Mouse (Mus musculus) myocyte (in vitro differentiated cells): ENCODE data around the gene Tex9. TPM values are rescaled to one million over a fixed set of nuclear protein-coding genes. Genes with fewer than 3 reads are reported as not detected.
"Not testable (repeated sequence)": the region's sequence is repeated elsewhere in the genome, so short reads cannot be mapped to it uniquely, and the experiment has no call there.

Experiments
- H3K27me3 ChIP-seq: one replicate; pipeline ENCODE4 v1.6.1; 2011; ENCODE audit not compliant: control insufficient read depth, insufficient read depth, insufficient read length
- H3K36me3 ChIP-seq: one replicate; pipeline ENCODE4 v1.6.1; 2011; ENCODE audit not compliant: control insufficient read depth, insufficient read depth
- H3K4me2 ChIP-seq: one replicate; pipeline ENCODE4 v1.6.1; 2011; ENCODE audit warnings: low read depth, control low read depth
- H3K4me3 ChIP-seq: one replicate; pipeline ENCODE4 v1.5.1; 2011; ENCODE audit warnings: mild to moderate bottlenecking, control low read depth, moderate library complexity
- H3K79me2 ChIP-seq: one replicate; pipeline ENCODE4 v1.6.1; 2011; ENCODE audit not compliant: control insufficient read depth, insufficient read depth
- H3ac ChIP-seq: one replicate; pipeline ENCODE4 v1.6.1; 2011; ENCODE audit not compliant: control insufficient read depth, insufficient read length
- CEBPB ChIP-seq: IDR thresholded peaks from 2 replicates; pipeline ENCODE4 v1.6.1; 2011; ENCODE audit warnings: mild to moderate bottlenecking, moderate library complexity; ENCODE audit not compliant: poor library complexity, insufficient read depth, severe bottlenecking
- E2F4 ChIP-seq: IDR thresholded peaks from one replicate; pipeline ENCODE4 v1.6.1; 2011; ENCODE audit warnings: mild to moderate bottlenecking, control low read depth, moderate library complexity; ENCODE audit not compliant: insufficient read depth
- MAX ChIP-seq: IDR thresholded peaks from one replicate; pipeline ENCODE4 v1.6.1; 2011; ENCODE audit warnings: low read depth, mild to moderate bottlenecking, control low read depth
- MYOD1 ChIP-seq, 3 experiments: IDR thresholded peaks; one replicate each; pipeline ENCODE4 v1.6.1; 2011; ENCODE audit warnings: control low read depth in 2 of 3, low read depth in 2 of 3, mild to moderate bottlenecking in 2 of 3, moderate library complexity in 1 of 3; ENCODE audit not compliant: insufficient read length in 2 of 3, control insufficient read depth in 1 of 3
- MYOG ChIP-seq, 3 experiments: IDR thresholded peaks; one replicate each; pipeline ENCODE4 v1.6.1; 2011; ENCODE audit warnings: control low read depth in 2 of 3, low read depth in 2 of 3, mild to moderate bottlenecking in 2 of 3; ENCODE audit not compliant: insufficient read length in 2 of 3, control insufficient read depth in 1 of 3, insufficient read depth in 1 of 3
- POLR2A ChIP-seq: IDR thresholded peaks from one replicate; pipeline ENCODE4 v1.6.1; 2011; ENCODE audit warnings: low read depth, mild to moderate bottlenecking, control low read depth, moderate library complexity; ENCODE audit not compliant: insufficient read length
- POLR2AphosphoS2 ChIP-seq: IDR thresholded peaks from one replicate; pipeline ENCODE4 v1.6.1; 2011; ENCODE audit warnings: low read depth, control low read depth; ENCODE audit not compliant: insufficient read length
- REST ChIP-seq: IDR thresholded peaks from one replicate; pipeline ENCODE4 v1.6.1; 2011; ENCODE audit warnings: mild to moderate bottlenecking, control low read depth, moderate library complexity; ENCODE audit not compliant: insufficient read depth, insufficient read length
- SRF ChIP-seq: IDR thresholded peaks from one replicate; pipeline ENCODE4 v1.6.1; 2011; ENCODE audit warnings: low read depth; ENCODE audit not compliant: control insufficient read depth, insufficient read length
- TCF12 ChIP-seq: IDR thresholded peaks from one replicate; pipeline ENCODE4 v1.6.1; 2011; ENCODE audit warnings: mild to moderate bottlenecking, control low read depth; ENCODE audit not compliant: poor library complexity, insufficient read depth, severe bottlenecking
- TCF3 ChIP-seq: IDR thresholded peaks from one replicate; pipeline ENCODE4 v1.6.1; 2011; ENCODE audit warnings: low read depth, control low read depth; ENCODE audit not compliant: insufficient read length
- USF1 ChIP-seq: IDR thresholded peaks from one replicate; pipeline ENCODE4 v1.6.1; 2011; ENCODE audit warnings: low read depth, mild to moderate bottlenecking, control low read depth, moderate library complexity
- polyA plus RNA-seq: library from polyadenylated mRNA; unstranded; fragments of >200 nt; fragmentation: generic; extraction: Trizol; gene quantifications from one replicate; pipeline ENCODE4 v1.2.1, GENCODE M21; 2012; ENCODE audit warnings: missing spikeins

Tex9 gene
- polyA plus RNA-seq, 1 experiment = 2.7 TPM

- H3K36me3 ChIP-seq = no peaks in the 10 kb centered on the region
- H3K27me3 ChIP-seq = no peaks in the 10 kb centered on the region
- no peak for TF ChIP-seq REST
- TF ChIP-seq USF1 = no peak
- TF ChIP-seq POLR2A = no peak
- TF ChIP-seq TCF12 = no peak
- no peak for TF ChIP-seq MAX
- TF ChIP-seq MYOG (IDR thresholded peaks at IDR 0.05; ENCODE audit: control insufficient read depth in 1 of 3, insufficient read depth in 1 of 3, insufficient read length in 2 of 3, low read depth in 2 of 3) = no peak
- TF ChIP-seq TCF3 = no peak
- no peak for TF ChIP-seq E2F4
- no peak for TF ChIP-seq MYOD1 (IDR thresholded peaks at IDR 0.05; ENCODE audit: control insufficient read depth in 1 of 3, insufficient read length in 2 of 3, low read depth in 2 of 3)
- no peak for TF ChIP-seq SRF
- H3K4me3 ChIP-seq = no peak overlapping the region
- H3K79me2 ChIP-seq = no peaks in the 10 kb centered on the region
- no peak overlapping the region for H3ac ChIP-seq
- H3K4me2 ChIP-seq = no peak overlapping the region
Measured at GRCm38 (mm10) chr9:72404934-72405333, 87.1 kb downstream of the Tex9 start.

GRCm38 (mm10) chr9:72404446-72404845 is 87.6 kb downstream of the Tex9 start:
- Histone ChIP-seq H3K4me2 (no peak overlapping the region), H3K27me3 (no peaks in the 10 kb centered on the region), H3K4me3 (no peak overlapping the region), H3K79me2 (no peaks in the 10 kb centered on the region), H3K36me3 (no peaks in the 10 kb centered on the region), H3ac (no peak overlapping the region)
- TF ChIP-seq USF1 = no peak
- TF ChIP-seq REST = no peak
- no peak for TF ChIP-seq MAX
- no peak for TF ChIP-seq MYOG (IDR thresholded peaks at IDR 0.05; ENCODE audit: control insufficient read depth in 1 of 3, insufficient read depth in 1 of 3, insufficient read length in 2 of 3, low read depth in 2 of 3)
- no peak for TF ChIP-seq POLR2AphosphoS2
- no peak for TF ChIP-seq POLR2A
- TF ChIP-seq CEBPB = no peak
- TF ChIP-seq E2F4 = no peak
- no peak for TF ChIP-seq SRF
- no peak for TF ChIP-seq MYOD1 (IDR thresholded peaks at IDR 0.05; ENCODE audit: control insufficient read depth in 1 of 3, insufficient read length in 2 of 3, low read depth in 2 of 3)
- no peak for TF ChIP-seq TCF3
- no peak for TF ChIP-seq TCF12

GRCm38 (mm10) chr9:72403421-72403820 is 88.6 kb downstream of the Tex9 start:
- no peak overlapping the region for H3K4me2 ChIP-seq
- no peaks in the 10 kb centered on the region for H3K27me3 ChIP-seq
- H3K36me3 ChIP-seq = no peaks in the 10 kb centered on the region
- H3ac ChIP-seq = no peak overlapping the region
- no peaks in the 10 kb centered on the region for H3K79me2 ChIP-seq
- TF ChIP-seq MYOD1 (IDR thresholded peaks at IDR 0.05; ENCODE audit: control insufficient read depth in 1 of 3, insufficient read length in 2 of 3, low read depth in 2 of 3) (no peak), POLR2AphosphoS2 (no peak), MYOG (IDR thresholded peaks at IDR 0.05; ENCODE audit: control insufficient read depth in 1 of 3, insufficient read depth in 1 of 3, insufficient read length in 2 of 3, low read depth in 2 of 3) (no peak), E2F4 (no peak), TCF12 (no peak)
- no peak overlapping the region for H3K4me3 ChIP-seq

GRCm38 (mm10) chr9:72401769-72402168 is 90.2 kb downstream of the Tex9 start:
- H3K4me2 ChIP-seq, H3K36me3 ChIP-seq, H3K79me2 ChIP-seq, H3K4me3 ChIP-seq, H3K27me3 ChIP-seq, H3ac ChIP-seq: not testable (repeated sequence)

Other genes starting within 250 kb of the Tex9 start
- 4.2 TPM for gene Zfp280d, start 217.4 kb downstream of the Tex9 start, polyA plus RNA-seq
- gene Mns1, start 54.2 kb downstream of the Tex9 start, polyA plus RNA-seq = 0.62 TPM
- gene Rfx7, start 40.0 kb upstream of the Tex9 start, polyA plus RNA-seq = 3.7 TPM
- 195 TPM for gene Nedd4, start 170.1 kb upstream of the Tex9 start, polyA plus RNA-seq